Mouse (Mus musculus) embryo, embryonic 11 days (tissue): ENCODE measurements around the gene Ccdc62.
A peak's percentile ranks its signal among the peaks of the same experiment; 100 is the strongest.

Experiments used
- DNase-seq: peaks from one replicate; pipeline ENCODE4 v3.0.0-alpha.2; 2015

Ccdc62 gene

GRCm38 (mm10) chr5:124004356-124005150 is 74.1 kb downstream of the Ccdc62 start:
- no peak for DNase-seq

- no peak for DNase-seq
These were observed 74.6 kb downstream of the Ccdc62 start for GRCm38 (mm10) chr5:124005151-124005500.

- no peak for DNase-seq
These were observed 75.1 kb downstream of the Ccdc62 start for GRCm38 (mm10) chr5:124005591-124005990.

GRCm38 (mm10) chr5:124006082-124006873 is 75.8 kb downstream of the Ccdc62 start:
- no peak for DNase-seq

- no peak for DNase-seq
These were observed 76.5 kb downstream of the Ccdc62 start for GRCm38 (mm10) chr5:124006891-124007491.

GRCm38 (mm10) chr5:124010077-124010476 is 79.6 kb downstream of the Ccdc62 start:
- DNase-seq, result no peak

- DNase-seq, result peak; percentile 78
These were observed 80.6 kb downstream of the Ccdc62 start for GRCm38 (mm10) chr5:124010910-124011655.

GRCm38 (mm10) chr5:124011927-124012326 is 81.4 kb downstream of the Ccdc62 start:
- no peak for DNase-seq

GRCm38 (mm10) chr5:124012885-124013284 is 82.4 kb downstream of the Ccdc62 start:
- no peak for DNase-seq

GRCm38 (mm10) chr5:124013747-124014146 is 83.3 kb downstream of the Ccdc62 start:
- DNase-seq, result no peak

- no peak for DNase-seq
These were observed 83.7 kb downstream of the Ccdc62 start for GRCm38 (mm10) chr5:124014180-124014579.

GRCm38 (mm10) chr5:124014791-124015251 is 84.3 kb downstream of the Ccdc62 start:
- no peak for DNase-seq

- no peak for DNase-seq
These were observed 85.2 kb downstream of the Ccdc62 start for GRCm38 (mm10) chr5:124015727-124016126.

- no peak for DNase-seq
These were observed 85.9 kb downstream of the Ccdc62 start for GRCm38 (mm10) chr5:124016291-124016821.

- no peak for DNase-seq
These were observed 87.5 kb downstream of the Ccdc62 start for GRCm38 (mm10) chr5:124017941-124018340.

- DNase-seq, result no peak
These were observed 88.2 kb downstream of the Ccdc62 start for GRCm38 (mm10) chr5:124018651-124019050.
